Mouse (Mus musculus): ENCODE data around the gene Fam126a. TPM values are rescaled to one million over a fixed set of nuclear protein-coding genes. Genes with fewer than 3 reads are reported as not detected.

Gene Fam126a
- total RNA-seq (2014; fragmentation: Nextera tagmentation) (46.6 and 46.8 TPM in 2 replicates), total RNA-seq (2017) (58.4 TPM in 2 replicates)

GRCm38 (mm10) chr5:24030579-24030969 is at the start of gene Fam126a:
Gene Fam126a (minus strand): TSS chr5:24030690.
- peak; percentile 96 for ATAC-seq (replicated peaks; ENCODE audit: low FRiP score, low TSS enrichment, poor library complexity, severe bottlenecking)

GRCm38 (mm10) chr5:24078420-24079179 is 48.1 kb upstream of the Fam126a start:
- ATAC-seq (replicated peaks; ENCODE audit: low FRiP score, low TSS enrichment, poor library complexity, severe bottlenecking) = 0 out of 2 replicates have a peak, but pooled peaks have one; percentile 69

GRCm38 (mm10) chr5:24077739-24078306 is 47.3 kb upstream of the Fam126a start:
- ATAC-seq (replicated peaks; ENCODE audit: low FRiP score, low TSS enrichment, poor library complexity, severe bottlenecking) = no peak

GRCm38 (mm10) chr5:24076986-24077718 is 46.7 kb upstream of the Fam126a start:
- ATAC-seq (replicated peaks; ENCODE audit: low FRiP score, low TSS enrichment, poor library complexity, severe bottlenecking) = peak; percentile 84

- ATAC-seq (replicated peaks; ENCODE audit: low FRiP score, low TSS enrichment, poor library complexity, severe bottlenecking) = no peak
Measured at GRCm38 (mm10) chr5:24072031-24072430, 41.5 kb upstream of the Fam126a start.

GRCm38 (mm10) chr5:24068955-24069354 is 38.5 kb upstream of the Fam126a start:
- ATAC-seq (replicated peaks; ENCODE audit: low FRiP score, low TSS enrichment, poor library complexity, severe bottlenecking) = no peak

- no peak for ATAC-seq (replicated peaks; ENCODE audit: low FRiP score, low TSS enrichment, poor library complexity, severe bottlenecking)
Measured at GRCm38 (mm10) chr5:24063545-24063944, 33.1 kb upstream of the Fam126a start.

- ATAC-seq (replicated peaks; ENCODE audit: low FRiP score, low TSS enrichment, poor library complexity, severe bottlenecking) = no peak
Measured at GRCm38 (mm10) chr5:24063034-24063433, 32.5 kb upstream of the Fam126a start.

- no peak for ATAC-seq (replicated peaks; ENCODE audit: low FRiP score, low TSS enrichment, poor library complexity, severe bottlenecking)
Measured at GRCm38 (mm10) chr5:24060949-24061348, 30.5 kb upstream of the Fam126a start.

GRCm38 (mm10) chr5:24057592-24057991 is 27.1 kb upstream of the Fam126a start:
- no peak for ATAC-seq (replicated peaks; ENCODE audit: low FRiP score, low TSS enrichment, poor library complexity, severe bottlenecking)

GRCm38 (mm10) chr5:24056865-24057264 is 26.4 kb upstream of the Fam126a start:
- ATAC-seq (replicated peaks; ENCODE audit: low FRiP score, low TSS enrichment, poor library complexity, severe bottlenecking) = no peak

- no peak for ATAC-seq (replicated peaks; ENCODE audit: low FRiP score, low TSS enrichment, poor library complexity, severe bottlenecking)
Measured at GRCm38 (mm10) chr5:24054382-24054781, 23.9 kb upstream of the Fam126a start.

GRCm38 (mm10) chr5:24053245-24054190 is 23.0 kb upstream of the Fam126a start:
- ATAC-seq (replicated peaks; ENCODE audit: low FRiP score, low TSS enrichment, poor library complexity, severe bottlenecking) = peak; percentile 72

- 0 out of 2 replicates have a peak, but pooled peaks have one; percentile 35 for ATAC-seq (replicated peaks; ENCODE audit: low FRiP score, low TSS enrichment, poor library complexity, severe bottlenecking)
Measured at GRCm38 (mm10) chr5:24051755-24052675, 21.5 kb upstream of the Fam126a start.

- ATAC-seq (replicated peaks; ENCODE audit: low FRiP score, low TSS enrichment, poor library complexity, severe bottlenecking) = no peak
Measured at GRCm38 (mm10) chr5:24047821-24048220, 17.3 kb upstream of the Fam126a start.

GRCm38 (mm10) chr5:24047001-24047400 is 16.5 kb upstream of the Fam126a start:
- no peak for ATAC-seq (replicated peaks; ENCODE audit: low FRiP score, low TSS enrichment, poor library complexity, severe bottlenecking)

GRCm38 (mm10) chr5:24045998-24046631 is 15.6 kb upstream of the Fam126a start:
- ATAC-seq (replicated peaks; ENCODE audit: low FRiP score, low TSS enrichment, poor library complexity, severe bottlenecking) = no peak

GRCm38 (mm10) chr5:24044387-24044786 is 13.9 kb upstream of the Fam126a start:
- no peak for ATAC-seq (replicated peaks; ENCODE audit: low FRiP score, low TSS enrichment, poor library complexity, severe bottlenecking)

Data from megakaryocyte-erythroid progenitor cell, adult 5-6 weeks (primary cell).